Mouse (Mus musculus) heart, adult 2 months (tissue): ENCODE results near the gene Mast3. TPM values are rescaled to one million over a fixed set of nuclear protein-coding genes. Genes with fewer than 3 reads are reported as not detected.

Source experiments
- DNase-seq, 2 experiments: peaks; one replicate each; pipeline ENCODE4 v3.0.0; 2021
- H3K27ac ChIP-seq: fragments of 200-600 bp; 2 replicates; pipeline ENCODE4 v1.8.1; 2022
- H3K27me3 ChIP-seq: fragments of 200-500 bp; 2 replicates; pipeline ENCODE4 v1.6.1; 2012; ENCODE audit warnings: mild to moderate bottlenecking, low read length, inconsistent platforms, mixed read lengths; ENCODE audit not compliant: control insufficient read depth, insufficient read depth
- H3K36me3 ChIP-seq: fragments of 200-500 bp; 2 replicates; pipeline ENCODE4 v1.6.1; 2012; ENCODE audit warnings: low read length, inconsistent platforms; ENCODE audit not compliant: control insufficient read depth, insufficient read depth
- H3K4me1 ChIP-seq: fragments of 200-500 bp; 2 replicates; pipeline ENCODE4 v1.6.1; 2011; ENCODE audit warnings: low read length; ENCODE audit not compliant: control insufficient read depth, insufficient read depth
- H3K4me3 ChIP-seq: fragments of 200-600 bp; 2 replicates; pipeline ENCODE4 v1.8.1; 2022
- H3K79me2 ChIP-seq: fragments of 200-500 bp; replicated peaks from 2 replicates; pipeline ENCODE4 v1.6.1; 2012; ENCODE audit warnings: mild to moderate bottlenecking, inconsistent platforms, low read length, moderate library complexity, mixed read lengths; ENCODE audit not compliant: control insufficient read depth, insufficient read depth
- H3K9ac ChIP-seq: fragments of 200-500 bp; 2 replicates; pipeline ENCODE4 v1.6.1; 2012; ENCODE audit warnings: low read depth, mild to moderate bottlenecking, control low read depth, inconsistent platforms, low read length, mixed read lengths
- CTCF ChIP-seq: fragments of 200-600 bp; IDR thresholded peaks from 2 replicates; pipeline ENCODE4 v1.8.1; 2022; ENCODE audit warnings: antibody characterized with exemption, mild to moderate bottlenecking, moderate library complexity
- EP300 ChIP-seq: fragments of 200-500 bp; IDR thresholded peaks from 2 replicates; pipeline ENCODE4 v1.6.1; 2011; ENCODE audit warnings: low read depth, low read length, control low read depth; ENCODE audit not compliant: insufficient read depth
- POLR2A ChIP-seq: fragments of 200-500 bp; IDR thresholded peaks from 2 replicates; pipeline ENCODE4 v1.6.1; 2011; ENCODE audit warnings: mild to moderate bottlenecking, low read depth, low read length, control low read depth; ENCODE audit not compliant: insufficient read depth
- WGBS: fragments of 180-500 bp; shearing (Covaris S2); methylation state at CpG from one replicate; pipeline ENCODE4 v1.1.7; 2018; 5-methylcytosine and 5-hydroxymethylcytosine counted together
- intact Hi-C: fragments of 180-260 bp; cut with DNase I; formaldehyde crosslinking; loops from one replicate; pipeline ENCODE4 v1.15.1; 2025
- polyA plus RNA-seq: library from polyadenylated mRNA; depleted of rRNA; stranded (reverse); fragments of >200 nt; gene quantifications from 2 replicates; pipeline ENCODE4 v1.2.3, GENCODE M21; 2012
- total RNA-seq, 2 experiments: library from RNA; stranded (reverse); gene quantifications; 2 replicates each; pipeline ENCODE4 v1.2.3; 2021

The Mast3 gene
- total and polyA plus RNA-seq, 3 experiments, result 6.0 to 13.9 (median 7.4) TPM

- TF ChIP-seq POLR2A (no peak), CTCF (no peak), EP300 (no peak)
- no peak for DNase-seq
- intact Hi-C loops, result no loop called here
- Histone ChIP-seq H3K36me3 (no peaks in the 10 kb centered on the region), H3K27me3 (no peaks in the 10 kb centered on the region), H3K79me2 (no peaks in the 10 kb centered on the region), H3K27ac (no peak overlapping the region), H3K4me1 (peaks cover 5% of the 10 kb centered on the region), H3K9ac (no peak overlapping the region), H3K4me3 (no peak overlapping the region)
- 81% methylated on average over 18 of the region's 18 CpGs for WGBS
Observed at GRCm38 (mm10) chr8:70747211-70747890, 57.5 kb downstream of the Mast3 start.

- H3K36me3 ChIP-seq, result no peaks in the 10 kb centered on the region
- TF ChIP-seq EP300 (no peak), POLR2A (no peak), CTCF (no peak)
- intact Hi-C loops, result no loop called here
- no peak overlapping the region for H3K4me3 ChIP-seq
- H3K9ac ChIP-seq, result no peak overlapping the region
- DNase-seq, result no peak
- peaks cover 9% of the 10 kb centered on the region for H3K4me1 ChIP-seq
- H3K79me2 ChIP-seq, result no peaks in the 10 kb centered on the region
- 82% methylated on average over 9 of the region's 9 CpGs for WGBS
- H3K27ac ChIP-seq, result no peak overlapping the region
- H3K27me3 ChIP-seq, result no peaks in the 10 kb centered on the region
Observed at GRCm38 (mm10) chr8:70746676-70747075, 58.2 kb downstream of the Mast3 start.

GRCm38 (mm10) chr8:70745691-70746220 is 59.1 kb downstream of the Mast3 start:
- Histone ChIP-seq H3K9ac (no peak overlapping the region), H3K27ac (no peak overlapping the region), H3K36me3 (no peaks in the 10 kb centered on the region), H3K27me3 (no peaks in the 10 kb centered on the region), H3K79me2 (no peaks in the 10 kb centered on the region), H3K4me3 (no peak overlapping the region), H3K4me1 (peaks cover 11% of the 10 kb centered on the region)
- intact Hi-C loops, result no loop called here
- DNase-seq, result no peak
- WGBS, result 81% methylated on average over 19 of the region's 19 CpGs
- TF ChIP-seq CTCF (no peak), EP300 (no peak), POLR2A (no peak)

- no peaks in the 10 kb centered on the region for H3K79me2 ChIP-seq
- H3K4me1 ChIP-seq, result peaks cover 11% of the 10 kb centered on the region
- intact Hi-C loops, result no loop called here
- no peaks in the 10 kb centered on the region for H3K27me3 ChIP-seq
- H3K4me3 ChIP-seq, result no peak overlapping the region
- peak overlapping the region; percentile 87; the same call in 1 of the 2 replicates for H3K27ac ChIP-seq
- 50% methylated on average over 11 of the region's 11 CpGs for WGBS
- H3K9ac ChIP-seq, result no peak overlapping the region
- DNase-seq, result peak in 1 of 2 experiments; percentile 28
- H3K36me3 ChIP-seq, result no peaks in the 10 kb centered on the region
- TF ChIP-seq POLR2A, result no peak
- TF ChIP-seq CTCF, result no peak
- TF ChIP-seq EP300, result no peak
Observed at GRCm38 (mm10) chr8:70744806-70745205, 60.0 kb downstream of the Mast3 start.

- whole genome bisulfite sequencing, result 4% methylated on average over 48 of the region's 48 CpGs
- TF ChIP-seq CTCF (peak; percentile 43), EP300 (peak; percentile 68; the same call in 1 of the 2 replicates), POLR2A (peak; percentile 81)
- intact Hi-C loops, result no loop called here
- Histone ChIP-seq H3K27me3 (no peaks in the 10 kb centered on the region), H3K4me3 (peak overlapping the region; percentile 57), H3K9ac (peak overlapping the region; percentile 68), H3K79me2 (no peaks in the 10 kb centered on the region), H3K36me3 (no peaks in the 10 kb centered on the region), H3K27ac (peak overlapping the region; percentile 87), H3K4me1 (peaks cover 11% of the 10 kb centered on the region)
- DNase-seq, result peak; percentile 80 to 86
Observed at GRCm38 (mm10) chr8:70743656-70744590, 60.9 kb downstream of the Mast3 start.
